Mouse (Mus musculus) liver, postnatal 0 days (tissue): ENCODE measurements at regions not wholly inside any gene's neighbourhood (a gene's known extent, or its start where the extent isn't known, plus 50 kb on each side); places are given as distances from the start of the nearest gene placed in this dataset.

Source experiments
- CTCF ChIP-seq: sonication (generic); IDR thresholded peaks from 2 replicates; pipeline ENCODE4 v1.5.1; 2016; ENCODE audit warnings: antibody characterized with exemption, low read depth
- EP300 ChIP-seq: IDR thresholded peaks from 2 replicates; pipeline ENCODE4 v1.6.1; 2016; ENCODE audit warnings: antibody characterized with exemption, low read depth, mild to moderate bottlenecking

DNA sequence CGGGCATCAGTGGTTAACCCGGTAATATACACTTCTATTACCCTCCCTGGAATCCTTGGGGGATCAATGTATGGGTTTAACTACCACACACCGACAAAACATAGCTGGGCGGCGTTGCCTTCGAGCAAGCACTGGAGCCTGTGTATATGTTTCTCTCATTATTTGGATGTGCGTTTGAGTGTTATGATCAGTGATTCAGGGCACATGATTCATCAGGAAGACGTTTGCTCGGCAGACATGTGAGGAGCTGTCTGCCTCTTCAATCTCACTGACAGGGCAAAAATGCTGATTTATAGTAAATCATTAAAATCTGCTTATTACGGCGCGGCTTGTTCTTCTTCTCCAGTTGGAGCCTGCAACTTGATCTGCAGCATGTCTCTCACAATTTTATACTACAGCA, 279.9 kb downstream of the Tshz3 start:
- TF ChIP-seq CTCF (no peak), EP300 (no peak)
